Mouse (Mus musculus): ENCODE data around the gene Rnf207.

Rnf207 gene

GRCm38 (mm10) chr4:152328691-152329090 lies 9.9 kb upstream of the Rnf207 start:
- peak; percentile 50 for DNase-seq

- no peak for DNase-seq
These were observed 7.8 kb upstream of the Rnf207 start for GRCm38 (mm10) chr4:152326543-152326942.

GRCm38 (mm10) chr4:152325574-152326411 lies 7.0 kb upstream of the Rnf207 start, which contains the start of gene Rpl22:
Rpl22 (plus strand) TSS chr4:152325742.
- peak; percentile 99 for DNase-seq

- no peak for DNase-seq
These were observed 6.1 kb upstream of the Rnf207 start for GRCm38 (mm10) chr4:152324641-152325562.

GRCm38 (mm10) chr4:152321464-152321863 lies 2.7 kb upstream of the Rnf207 start:
- no peak for DNase-seq

GRCm38 (mm10) chr4:152317631-152318033 lies 1.2 kb downstream of the Rnf207 start:
- no peak for DNase-seq

GRCm38 (mm10) chr4:152315498-152316213 lies 3.1 kb downstream of the Rnf207 start:
- DNase-seq = peak; percentile 42

GRCm38 (mm10) chr4:152313934-152314333 lies 4.9 kb downstream of the Rnf207 start:
- peak; percentile 69 for DNase-seq

GRCm38 (mm10) chr4:152313211-152313632 lies 5.6 kb downstream of the Rnf207 start:
- DNase-seq = peak; percentile 66

GRCm38 (mm10) chr4:152312186-152312585 lies 6.6 kb downstream of the Rnf207 start:
- DNase-seq = no peak

GRCm38 (mm10) chr4:152307542-152307941 lies 11.3 kb downstream of the Rnf207 start:
- no peak for DNase-seq

GRCm38 (mm10) chr4:152305991-152306390 lies 12.8 kb downstream of the Rnf207 start:
- no peak for DNase-seq

- no peak for DNase-seq
These were observed 14.1 kb downstream of the Rnf207 start for GRCm38 (mm10) chr4:152304685-152305084.

- no peak for DNase-seq
These were observed 15.6 kb downstream of the Rnf207 start for GRCm38 (mm10) chr4:152303172-152303571.

GRCm38 (mm10) chr4:152302012-152302411 lies 16.8 kb downstream of the Rnf207 start:
- no peak for DNase-seq

GRCm38 (mm10) chr4:152300375-152300774 lies 18.4 kb downstream of the Rnf207 start:
- DNase-seq = no peak

GRCm38 (mm10) chr4:152298836-152299235 lies 20.0 kb downstream of the Rnf207 start:
- DNase-seq = no peak

GRCm38 (mm10) chr4:152296874-152297861 lies 21.6 kb downstream of the Rnf207 start, which contains the start of gene Icmt:
Icmt (plus strand) TSS chr4:152297227.
- peak; percentile 99 for DNase-seq

- DNase-seq = no peak
These were observed 22.4 kb downstream of the Rnf207 start for GRCm38 (mm10) chr4:152296371-152296770.

GRCm38 (mm10) chr4:152295916-152296315 lies 22.9 kb downstream of the Rnf207 start:
- DNase-seq = no peak

- peak; percentile 41 for DNase-seq
These were observed 24.4 kb downstream of the Rnf207 start for GRCm38 (mm10) chr4:152294188-152294929.

All from retina, postnatal 1 day (tissue).